Comparison of ENCODE assay signal across 9 mouse cellular contexts in the genomic region with DNA sequence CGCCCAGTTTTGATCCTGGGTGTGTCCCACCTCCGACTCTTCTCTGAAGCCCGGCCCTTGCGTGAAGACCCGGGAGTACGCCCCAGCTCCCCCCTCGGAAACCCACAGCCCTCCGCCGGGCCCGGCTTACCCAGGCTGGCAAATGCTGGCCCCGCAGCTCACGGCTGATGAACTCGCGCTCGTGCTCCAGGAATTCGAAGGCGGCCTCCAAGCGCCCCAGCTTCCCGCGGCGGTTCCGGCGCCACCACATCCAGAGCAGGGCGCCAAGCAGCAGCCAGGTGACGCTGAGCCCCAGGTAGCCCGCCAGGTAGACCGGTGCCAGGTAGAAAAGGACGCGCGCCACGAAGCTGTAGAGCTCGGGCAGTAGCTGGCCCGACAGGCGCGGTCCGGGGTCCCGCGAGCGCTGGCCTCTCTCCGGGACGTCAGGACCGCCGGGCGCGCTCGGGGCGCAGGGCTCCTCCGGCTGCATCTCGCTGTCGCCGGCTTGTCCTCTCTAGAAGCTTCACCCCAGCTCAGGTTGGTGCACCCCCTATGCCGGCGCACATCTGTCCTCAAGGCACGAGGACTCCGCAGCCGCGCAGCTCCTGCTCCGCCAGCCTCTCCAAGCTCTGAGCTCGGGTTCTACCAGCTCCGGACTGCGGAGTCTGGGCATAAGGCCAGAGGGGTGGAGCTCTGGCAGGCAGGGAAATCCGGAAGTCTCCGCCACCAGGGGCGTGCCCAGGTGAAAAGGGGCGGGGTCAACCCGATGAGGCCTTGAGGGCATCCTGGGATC. TPM values are rescaled to one million over a fixed set of nuclear protein-coding genes. Genes with fewer than 3 reads are reported as not detected.
A peak's percentile ranks its signal among the peaks of the same experiment; 100 is the strongest.
DNase-seq lines count a peak whose midpoint lies in the region; ATAC-seq and TF ChIP-seq lines count a peak whose summit lies in the region.
"Had no signal": no experiment of that assay in that cellular context is flagged by ENCODE, and none has a peak within 500 bp of the region (broad histone marks: within the 10 kb centered on the region; RNA-seq: fewer than 3 reads in every experiment).

Esyt3 (minus strand) TSS at position 637 of the 772 bp plus-strand sequence.

- peaks cover 3% of the 10 kb centered on the region; the same call in 1 of the 2 replicates for H3K4me1 ChIP-seq in spleen, adult 2 months (ENCODE audit: control insufficient read depth, insufficient read depth, insufficient read length)
- peaks cover 22% of the 10 kb centered on the region for H3K4me1 ChIP-seq in embryonic facial prominence, embryonic 10.5 days
- H3K4me1 ChIP-seq in hindbrain, embryonic 10.5 days (replicated peaks): peaks cover 25% of the 10 kb centered on the region
- peaks cover 17% of the 10 kb centered on the region for H3K4me1 ChIP-seq in megakaryocyte, embryonic 14.5 days
- peaks cover 16% of the 10 kb centered on the region; the same call in 1 of the 2 replicates for H3K4me1 ChIP-seq in stomach, embryonic 16.5 days (ENCODE audit: control insufficient read depth, insufficient read depth, low read length)

- no peaks in the 10 kb centered on the region for H3K36me3 ChIP-seq in spleen, adult 2 months (ENCODE audit: control insufficient read depth, insufficient read depth, low read length)
- H3K36me3 ChIP-seq in embryonic facial prominence, embryonic 10.5 days (replicated peaks): no peaks in the 10 kb centered on the region
- no peaks in the 10 kb centered on the region for H3K36me3 ChIP-seq in hindbrain, embryonic 10.5 days
- H3K36me3 ChIP-seq in megakaryocyte, embryonic 14.5 days (replicated peaks; ENCODE audit: low read length): no peaks in the 10 kb centered on the region
- no peaks in the 10 kb centered on the region for H3K36me3 ChIP-seq in stomach, embryonic 16.5 days (ENCODE audit: control insufficient read depth, insufficient read depth, low read length)

- peak within 1 kb of the TSS; percentile 93 for H3K4me2 ChIP-seq in stomach, embryonic 16.5 days (ENCODE audit: low read depth, low read length)

- no peak for DNase-seq in spleen, adult 2 months (ENCODE audit: low read depth in 1 of 2, low spot score in 2 of 2)
- no peak for DNase-seq in spleen, postnatal 36 days (ENCODE audit: low spot score in 2 of 2)
- DNase-seq in embryonic facial prominence, embryonic 10.5 days (ENCODE audit: low spot score): peak; percentile 61
- peak; percentile 48 for DNase-seq in hindbrain, embryonic 10.5 days (ENCODE audit: low spot score)
- DNase-seq in layer of hippocampus, postnatal 10 days (ENCODE audit: low spot score in 2 of 2): peak; percentile 31 to 49
- no peak for DNase-seq in MN1 (ENCODE audit: low spot score)

- H3K9ac ChIP-seq in stomach, embryonic 16.5 days (ENCODE audit: low read length): peak within 1 kb of the TSS; percentile 62

- 0 out of 2 replicates have a peak within 1 kb of the TSS, but pooled peaks have one; percentile 24 for H3K4me3 ChIP-seq in spleen, adult 2 months (ENCODE audit: extremely low read depth, insufficient read depth, insufficient read length)
- H3K4me3 ChIP-seq in embryonic facial prominence, embryonic 10.5 days: peak within 1 kb of the TSS; percentile 64
- peak within 1 kb of the TSS; percentile 61 for H3K4me3 ChIP-seq in hindbrain, embryonic 10.5 days
- H3K4me3 ChIP-seq in megakaryocyte, embryonic 14.5 days (replicated peaks): peak within 1 kb of the TSS; percentile 83
- H3K4me3 ChIP-seq in stomach, embryonic 16.5 days (replicated peaks; ENCODE audit: low read length): peak within 1 kb of the TSS; percentile 50

- TF ChIP-seq POLR2A in spleen, adult 2 months (IDR thresholded peaks at IDR 0.05; ENCODE audit: low read depth, low read length): no peak

- 2% methylated on average over 65 of the region's 66 CpGs for whole genome bisulfite sequencing in spleen, adult 2 months
- WGBS in embryonic facial prominence, embryonic 10.5 days: under 1% methylated on average over 66 of the region's 66 CpGs
- under 1% methylated on average over 66 of the region's 66 CpGs for WGBS in hindbrain, embryonic 10.5 days
- WGBS in stomach, embryonic 16.5 days: under 1% methylated on average over 66 of the region's 66 CpGs

- TF ChIP-seq CTCF in spleen, adult 2 months (IDR thresholded peaks at IDR 0.05; ENCODE audit: extremely low read depth, insufficient read depth, insufficient read length, insufficient replicate concordance): no peak

- ATAC-seq in stomach, embryonic 16.5 days (ENCODE audit: insufficient read depth, low FRiP score): peak; percentile 77

- no peak within 1 kb of the TSS for H3K27ac ChIP-seq in spleen, adult 2 months (ENCODE audit: insufficient read depth, low read length)
- no peak within 1 kb of the TSS; the same call in 1 of the 2 replicates for H3K27ac ChIP-seq in embryonic facial prominence, embryonic 10.5 days (replicated peaks)
- H3K27ac ChIP-seq in hindbrain, embryonic 10.5 days: 0 out of 2 replicates have a peak within 1 kb of the TSS, but pooled peaks have one; percentile 13
- no peak within 1 kb of the TSS for H3K27ac ChIP-seq in stomach, embryonic 16.5 days (ENCODE audit: low read length)
- H3K27ac ChIP-seq: macrophage had no signal

- peaks cover 8% of the 10 kb centered on the region; the same call in 1 of the 2 replicates for H3K27me3 ChIP-seq in spleen, adult 2 months (ENCODE audit: control insufficient read depth, insufficient read depth, low read length)
- peaks cover 62% of the 10 kb centered on the region for H3K27me3 ChIP-seq in embryonic facial prominence, embryonic 10.5 days (replicated peaks; ENCODE audit: low read depth, poor library complexity, severe bottlenecking)
- peaks cover 71% of the 10 kb centered on the region for H3K27me3 ChIP-seq in hindbrain, embryonic 10.5 days (ENCODE audit: insufficient read depth, poor library complexity, severe bottlenecking)
- H3K27me3 ChIP-seq in megakaryocyte, embryonic 14.5 days (replicated peaks): peaks cover 87% of the 10 kb centered on the region
- peaks cover 37% of the 10 kb centered on the region for H3K27me3 ChIP-seq in stomach, embryonic 16.5 days (ENCODE audit: control insufficient read depth, insufficient read depth, low read length)

- no peaks in the 10 kb centered on the region for H3K9me3 ChIP-seq in embryonic facial prominence, embryonic 10.5 days
- H3K9me3 ChIP-seq in hindbrain, embryonic 10.5 days: no peaks in the 10 kb centered on the region
- H3K9me3 ChIP-seq in megakaryocyte, embryonic 14.5 days: peaks cover 11% of the 10 kb centered on the region; the same call in 1 of the 2 replicates
- H3K9me3 ChIP-seq in stomach, embryonic 16.5 days (replicated peaks; ENCODE audit: control insufficient read depth, low read length): no peaks in the 10 kb centered on the region

RNA-seq across cellular contexts. Expression of gene Esyt3, which starts in this region (rescaled TPM):
- polyA plus RNA-seq in spleen, adult 2 months (2012; rRNA removed): 0.16 and 0.19 TPM in 2 replicates
- 0.21 and 0.33 TPM in 2 replicates for polyA plus RNA-seq in embryonic facial prominence, embryonic 10.5 days (2016; fragmentation: Nextera tagmentation; extraction: Ambion mirVana)
- 0.34 and 0.37 TPM in 2 replicates for polyA plus RNA-seq in hindbrain, embryonic 10.5 days (2016; fragmentation: Nextera tagmentation; extraction: Ambion mirVana)
- 1 to 10 TPM; 1.8 TPM for total RNA-seq in layer of hippocampus, postnatal 10 days (2021)
- polyA plus RNA-seq in megakaryocyte, embryonic 14.5 days (2012; ENCODE audit: insufficient read depth, low replicate concordance): not detected in 2 replicates
- 0.90 and 1.5 TPM in 2 replicates for polyA plus RNA-seq in stomach, embryonic 16.5 days (2015; fragmentation: Nextera tagmentation; extraction: Ambion mirVana)
- polyA plus RNA-seq: macrophage had no signal

Comparison
In these comparisons a context has a peak if more than half of its experiments do, and no peak if none do; other contexts are left out.
1. Peak in DNase-seq and H3K4me3 ChIP-seq in embryonic facial prominence, embryonic 10.5 days; RNA of the gene not detected or under 1 TPM.
2. Peak in DNase-seq, H3K4me3 ChIP-seq and H3K27ac ChIP-seq in hindbrain, embryonic 10.5 days; RNA of the gene not detected or under 1 TPM.
3. DNase-seq: peak in layer of hippocampus, postnatal 10 days (2 of 2); none in spleen, adult 2 months (0 of 2), spleen, postnatal 36 days (0 of 2) and MN1 (single experiment).
4. H3K4me3 ChIP-seq: peak in every context shown above with its lines; median percentile 83 in megakaryocyte, embryonic 14.5 days; 64 in embryonic facial prominence, embryonic 10.5 days; 61 in hindbrain, embryonic 10.5 days; 50 in stomach, embryonic 16.5 days; 24 in spleen, adult 2 months.